Mouse (Mus musculus): ENCODE measurements around the gene Olfr145. TPM values are rescaled to one million over a fixed set of nuclear protein-coding genes. Genes with fewer than 3 reads are reported as not detected.

Gene Olfr145
- polyA plus RNA-seq, 1 experiment from 2014 or later, result not detected

GRCm38 (mm10) chr9:37925445-37925844 lies 28.9 kb downstream of the Olfr145 start:
- ATAC-seq (ENCODE audit: low read depth) (no peak), DNase-seq (no peak)
- H3K9ac ChIP-seq, result no peak overlapping the region
- 35% methylated on average over 2 of the region's 2 CpGs for WGBS (ENCODE audit: insufficient replicate concordance)
- H3K27me3 ChIP-seq, result no peaks in the 10 kb centered on the region
- no peaks in the 10 kb centered on the region for H3K9me3 ChIP-seq (replicated peaks)
- H3K27ac ChIP-seq, result no peak overlapping the region
- no peak overlapping the region for H3K4me2 ChIP-seq
- no peak overlapping the region for H3K4me3 ChIP-seq (replicated peaks)
- H3K36me3 ChIP-seq, result no peaks in the 10 kb centered on the region
- no peaks in the 10 kb centered on the region for H3K4me1 ChIP-seq (replicated peaks)

- DNase-seq, result no peak
- Histone ChIP-seq H3K9me3 (replicated peaks) (no peaks in the 10 kb centered on the region), H3K27me3 (no peaks in the 10 kb centered on the region), H3K27ac (no peak overlapping the region), H3K9ac (no peak overlapping the region), H3K4me1 (replicated peaks) (no peaks in the 10 kb centered on the region), H3K4me3 (replicated peaks) (no peak overlapping the region), H3K36me3 (no peaks in the 10 kb centered on the region), H3K4me2 (no peak overlapping the region)
- 45% methylated on average over 3 of the region's 3 CpGs for WGBS (ENCODE audit: insufficient replicate concordance)
- ATAC-seq (ENCODE audit: low read depth), result no peak
These were observed 29.8 kb downstream of the Olfr145 start for GRCm38 (mm10) chr9:37926019-37927013.

GRCm38 (mm10) chr9:37932519-37932918 lies 36.0 kb downstream of the Olfr145 start:
- Histone ChIP-seq H3K9ac (no peak overlapping the region), H3K4me2 (no peak overlapping the region), H3K27me3 (no peaks in the 10 kb centered on the region), H3K27ac (no peak overlapping the region), H3K4me1 (replicated peaks) (no peaks in the 10 kb centered on the region), H3K36me3 (no peaks in the 10 kb centered on the region), H3K4me3 (replicated peaks) (no peak overlapping the region), H3K9me3 (replicated peaks) (no peaks in the 10 kb centered on the region)
- 3% methylated on average over 11 of the region's 11 CpGs for WGBS (ENCODE audit: insufficient replicate concordance)
- DNase-seq (no peak), ATAC-seq (ENCODE audit: low read depth) (no peak)

GRCm38 (mm10) chr9:37934146-37934545 lies 37.6 kb downstream of the Olfr145 start:
- no peaks in the 10 kb centered on the region for H3K9me3 ChIP-seq (replicated peaks)
- H3K4me2 ChIP-seq, result no peak overlapping the region
- no peak for ATAC-seq (ENCODE audit: low read depth)
- H3K27ac ChIP-seq, result no peak overlapping the region
- no peaks in the 10 kb centered on the region for H3K36me3 ChIP-seq
- H3K4me1 ChIP-seq (replicated peaks), result no peaks in the 10 kb centered on the region
- no peak overlapping the region for H3K9ac ChIP-seq
- no peaks in the 10 kb centered on the region for H3K27me3 ChIP-seq
- H3K4me3 ChIP-seq (replicated peaks), result no peak overlapping the region
- DNase-seq, result no peak

- Histone ChIP-seq H3K27me3 (no peaks in the 10 kb centered on the region), H3K4me2 (no peak overlapping the region), H3K4me1 (replicated peaks) (no peaks in the 10 kb centered on the region), H3K9ac (no peak overlapping the region), H3K9me3 (replicated peaks) (no peaks in the 10 kb centered on the region), H3K4me3 (replicated peaks) (no peak overlapping the region), H3K36me3 (no peaks in the 10 kb centered on the region), H3K27ac (no peak overlapping the region)
- whole genome bisulfite sequencing (ENCODE audit: insufficient replicate concordance), result 67% methylated on average over 2 of the region's 2 CpGs
- ATAC-seq (ENCODE audit: low read depth), result no peak
- DNase-seq, result no peak
These were observed 44.6 kb downstream of the Olfr145 start for GRCm38 (mm10) chr9:37941167-37941566.

Other genes starting within 250 kb of the Olfr145 start
- 65.9 and 72.0 TPM in 2 replicates for gene Tbrg1, start 239.4 kb upstream of the Olfr145 start, polyA plus RNA-seq (2015; fragmentation: Nextera tagmentation; extraction: Ambion mirVana)
- not detected in 2 replicates for gene Panx3, start 227.5 kb upstream of the Olfr145 start, polyA plus RNA-seq (2015; fragmentation: Nextera tagmentation; extraction: Ambion mirVana)
- not detected in 2 replicates for gene Olfr160, start 180.5 kb upstream of the Olfr145 start, polyA plus RNA-seq (2015; fragmentation: Nextera tagmentation; extraction: Ambion mirVana)
- not detected in 2 replicates for gene Olfr874, start 151.6 kb upstream of the Olfr145 start, polyA plus RNA-seq (2015; fragmentation: Nextera tagmentation; extraction: Ambion mirVana)
- not detected in 2 replicates for gene Olfr875, start 124.9 kb upstream of the Olfr145 start, polyA plus RNA-seq (2015; fragmentation: Nextera tagmentation; extraction: Ambion mirVana)
- not detected in 2 replicates for gene Olfr876, start 93.7 kb upstream of the Olfr145 start, polyA plus RNA-seq (2015; fragmentation: Nextera tagmentation; extraction: Ambion mirVana)
- not detected in 2 replicates for gene Olfr877, start 42.5 kb upstream of the Olfr145 start, polyA plus RNA-seq (2015; fragmentation: Nextera tagmentation; extraction: Ambion mirVana)
- gene Olfr878, start 21.1 kb downstream of the Olfr145 start, polyA plus RNA-seq (2015; fragmentation: Nextera tagmentation; extraction: Ambion mirVana), result not detected in 2 replicates
- not detected in 2 replicates for gene Olfr881, start 95.1 kb downstream of the Olfr145 start, polyA plus RNA-seq (2015; fragmentation: Nextera tagmentation; extraction: Ambion mirVana)
- not detected in 2 replicates for gene Olfr883, start 129.1 kb downstream of the Olfr145 start, polyA plus RNA-seq (2015; fragmentation: Nextera tagmentation; extraction: Ambion mirVana)
- gene Olfr884, start 149.8 kb downstream of the Olfr145 start, polyA plus RNA-seq (2015; fragmentation: Nextera tagmentation; extraction: Ambion mirVana), result not detected in 2 replicates
- gene Olfr885, start 164.6 kb downstream of the Olfr145 start, polyA plus RNA-seq (2015; fragmentation: Nextera tagmentation; extraction: Ambion mirVana), result not detected in 2 replicates
- not detected in 2 replicates for gene Olfr887, start 187.3 kb downstream of the Olfr145 start, polyA plus RNA-seq (2015; fragmentation: Nextera tagmentation; extraction: Ambion mirVana)
- not detected in 2 replicates for gene Olfr888, start 211.4 kb downstream of the Olfr145 start, polyA plus RNA-seq (2015; fragmentation: Nextera tagmentation; extraction: Ambion mirVana)
- gene Olfr889, start 218.5 kb downstream of the Olfr145 start, polyA plus RNA-seq (2015; fragmentation: Nextera tagmentation; extraction: Ambion mirVana), result 0.15 and 0.18 TPM in 2 replicates
- not detected in 2 replicates for gene Olfr890, start 245.8 kb downstream of the Olfr145 start, polyA plus RNA-seq (2015; fragmentation: Nextera tagmentation; extraction: Ambion mirVana)

Measured in liver, embryonic 13.5 days (tissue).